Mouse (Mus musculus) cerebral cortex, adult 2 months (tissue): ENCODE results near the gene Dao.

Experiments
- WGBS: fragments of 180-500 bp; shearing (Covaris S2); methylation state at CpG from one replicate; pipeline ENCODE4 v1.1.7; 2018; 5-methylcytosine and 5-hydroxymethylcytosine counted together

Gene Dao

GRCm38 (mm10) chr5:114003542-114003941 lies at the start of gene Dao:
Gene Dao (plus strand): TSS chr5:114003703.
- 86% methylated on average over 3 of the region's 5 CpGs for WGBS

- 7% methylated on average over 7 of the region's 7 CpGs for WGBS
Measured at GRCm38 (mm10) chr5:113954421-113954820, 49.1 kb upstream of the Dao start.

- 64% methylated on average over 5 of the region's 5 CpGs for WGBS
Measured at GRCm38 (mm10) chr5:113955281-113955680, 48.2 kb upstream of the Dao start.

- WGBS, result 81% methylated on average over 8 of the region's 8 CpGs
Measured at GRCm38 (mm10) chr5:113955691-113956090, 47.8 kb upstream of the Dao start.

GRCm38 (mm10) chr5:113956510-113956909 lies 47.0 kb upstream of the Dao start:
- WGBS, result 8% methylated on average over 4 of the region's 4 CpGs

GRCm38 (mm10) chr5:113959039-113959438 lies 44.5 kb upstream of the Dao start:
- WGBS, result 58% methylated on average over 6 of the region's 6 CpGs

- 84% methylated on average over 8 of the region's 8 CpGs for WGBS
Measured at GRCm38 (mm10) chr5:113960416-113960815, 43.1 kb upstream of the Dao start.

- WGBS, result 80% methylated on average over 7 of the region's 7 CpGs
Measured at GRCm38 (mm10) chr5:113961776-113962175, 41.7 kb upstream of the Dao start.

- 78% methylated on average over 14 of the region's 14 CpGs for whole genome bisulfite sequencing
Measured at GRCm38 (mm10) chr5:113964972-113965371, 38.5 kb upstream of the Dao start.

- WGBS, result 82% methylated on average over 7 of the region's 7 CpGs
Measured at GRCm38 (mm10) chr5:113965659-113966185, 37.8 kb upstream of the Dao start.

GRCm38 (mm10) chr5:113966452-113967150 lies 36.9 kb upstream of the Dao start:
- WGBS, result 91% methylated on average over 13 of the region's 13 CpGs

- 63% methylated on average over 11 of the region's 11 CpGs for WGBS
Measured at GRCm38 (mm10) chr5:113968371-113968770, 35.1 kb upstream of the Dao start.

GRCm38 (mm10) chr5:113971434-113971960 lies 32.0 kb upstream of the Dao start:
- WGBS, result 90% methylated on average over 10 of the region's 10 CpGs

GRCm38 (mm10) chr5:113972589-113973515 lies 30.7 kb upstream of the Dao start:
- WGBS, result 48% methylated on average over 18 of the region's 18 CpGs

GRCm38 (mm10) chr5:113973790-113974189 lies 29.7 kb upstream of the Dao start:
- WGBS, result 81% methylated on average over 8 of the region's 8 CpGs

GRCm38 (mm10) chr5:113974576-113974975 lies 28.9 kb upstream of the Dao start:
- 76% methylated on average over 15 of the region's 15 CpGs for WGBS

- 55% methylated on average over 9 of the region's 9 CpGs for WGBS
Measured at GRCm38 (mm10) chr5:113975538-113976215, 27.8 kb upstream of the Dao start.

GRCm38 (mm10) chr5:113976597-113976996 lies 26.9 kb upstream of the Dao start:
- WGBS, result 94% methylated on average over 8 of the region's 8 CpGs

- 59% methylated on average over 8 of the region's 8 CpGs for WGBS
Measured at GRCm38 (mm10) chr5:113977309-113977708, 26.2 kb upstream of the Dao start.

GRCm38 (mm10) chr5:113980511-113980910 lies 23.0 kb upstream of the Dao start:
- 83% methylated on average over 1 of the region's 1 CpGs for WGBS

GRCm38 (mm10) chr5:113981171-113981570 lies 22.3 kb upstream of the Dao start:
- 78% methylated on average over 6 of the region's 6 CpGs for WGBS

- WGBS, result 76% methylated on average over 8 of the region's 8 CpGs
Measured at GRCm38 (mm10) chr5:113981843-113982242, 21.7 kb upstream of the Dao start.
